Mouse (Mus musculus) adipocyte (in vitro differentiated cells): Measurements from ENCODE around the gene Gm16181.
A peak's percentile ranks its signal among the peaks of the same experiment; 100 is the strongest.

Source experiments
- DNase-seq: peaks from one replicate; pipeline ENCODE4 v3.0.0-alpha.2; 2016; ENCODE audit warnings: low spot score

Gene Gm16181

DNA sequence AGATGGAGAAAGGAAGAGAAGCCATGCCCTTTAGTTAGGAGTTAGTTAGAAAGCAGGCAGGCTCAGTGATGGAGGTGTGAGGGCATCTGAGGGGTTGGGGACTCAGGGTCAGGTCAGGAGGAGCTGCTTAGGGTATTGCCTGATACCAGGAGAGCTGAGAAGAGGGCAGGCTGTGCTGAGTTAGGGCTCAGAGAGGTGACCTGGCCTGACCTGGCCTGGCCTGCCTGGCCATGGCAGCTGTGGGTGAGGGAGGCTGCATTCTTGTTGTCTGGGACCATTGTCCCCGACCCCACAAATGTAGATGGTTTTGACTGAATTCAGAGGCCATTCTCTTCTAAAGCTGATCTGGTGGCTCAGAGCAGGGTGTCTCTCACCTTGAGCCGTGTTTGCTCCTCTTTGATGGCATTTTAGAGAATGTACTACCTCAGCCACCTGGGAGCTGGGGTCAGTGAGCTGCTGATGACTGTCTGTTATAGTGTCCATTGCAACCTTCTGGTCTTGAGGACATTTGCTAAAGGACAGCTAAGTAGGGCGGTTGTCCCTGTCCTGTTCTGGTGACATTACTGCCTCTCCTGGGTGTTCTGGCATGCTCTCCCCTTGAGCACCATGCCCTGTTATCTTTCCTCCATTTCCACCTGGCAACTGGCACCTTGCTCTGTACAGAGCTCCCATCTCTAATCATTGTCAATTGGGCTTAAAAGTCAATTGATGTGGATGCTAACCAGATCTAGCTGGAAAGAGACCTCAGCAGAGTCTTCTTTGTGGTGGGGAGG is 29.9 kb downstream of the Gm16181 start:
- DNase-seq: no peak

GRCm38 (mm10) chr17:35251162-35251719 is 30.6 kb downstream of the Gm16181 start:
- DNase-seq: no peak

- DNase-seq: no peak
Observed at GRCm38 (mm10) chr17:35251981-35252380, 31.3 kb downstream of the Gm16181 start.

GRCm38 (mm10) chr17:35252619-35253292 is 32.1 kb downstream of the Gm16181 start:
- no peak for DNase-seq

- DNase-seq: no peak
Observed at GRCm38 (mm10) chr17:35253293-35254093, 32.9 kb downstream of the Gm16181 start.

DNA sequence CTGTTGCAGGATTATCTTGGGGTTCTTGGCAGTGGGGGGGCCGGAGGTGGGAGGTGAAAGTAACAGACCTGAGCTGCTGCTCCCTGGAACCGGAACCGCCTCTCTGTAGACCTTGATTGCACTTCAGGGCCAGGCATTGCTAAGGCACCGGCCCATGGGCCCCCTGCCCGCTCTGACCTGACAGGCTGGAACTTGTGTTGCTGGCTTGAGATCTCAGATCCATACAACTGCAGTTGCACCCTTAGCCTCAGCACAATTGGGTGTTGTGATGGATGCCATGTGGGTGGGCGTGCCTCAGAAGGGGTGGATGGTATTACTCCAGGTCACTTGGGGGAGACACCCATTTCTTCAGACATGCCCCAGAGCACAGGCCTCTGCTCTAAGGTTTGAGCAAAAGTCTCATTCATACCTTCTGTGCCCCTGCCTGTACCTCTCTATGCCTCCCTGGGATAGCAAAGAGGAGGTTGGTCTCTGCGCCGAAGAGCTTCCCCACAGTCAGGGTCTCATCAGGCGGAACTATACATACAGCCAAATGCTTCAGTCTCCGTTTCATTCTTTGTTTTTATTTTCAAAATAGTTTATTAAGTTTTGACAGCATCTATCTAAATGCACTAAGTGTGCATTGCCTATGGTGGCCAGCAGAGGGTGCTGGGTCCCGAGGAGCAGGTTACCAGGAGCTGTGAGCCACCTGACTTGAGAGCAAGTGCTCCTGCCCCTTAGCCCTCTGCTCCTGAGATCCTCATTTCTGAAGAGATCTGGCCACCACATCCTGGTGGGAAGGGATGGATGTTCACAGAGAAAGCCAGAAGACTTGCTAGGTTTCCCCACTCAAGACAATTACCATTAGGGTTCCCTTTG is 33.8 kb downstream of the Gm16181 start:
- DNase-seq: peak; percentile 61

DNA sequence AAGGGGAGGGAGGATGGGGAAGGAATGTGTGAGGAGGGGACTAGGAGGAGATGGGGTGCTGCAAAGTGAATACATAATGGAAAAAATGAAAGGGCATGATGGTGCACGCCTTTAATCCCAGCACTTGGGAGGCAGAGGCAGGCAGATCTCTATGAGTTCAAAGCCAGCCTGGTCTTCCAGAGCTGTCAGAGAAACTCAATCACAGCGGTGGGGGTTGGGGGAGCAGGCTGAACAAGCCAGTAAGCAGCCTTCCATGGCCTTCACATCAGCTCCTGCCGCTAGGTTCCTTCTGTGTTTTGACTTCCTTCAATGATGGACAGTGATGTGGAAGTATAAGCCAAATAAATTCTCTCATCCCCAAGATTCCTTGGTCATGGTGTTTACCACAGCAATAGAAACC is 34.7 kb downstream of the Gm16181 start:
- DNase-seq: no peak

GRCm38 (mm10) chr17:35255704-35256103 is 35.1 kb downstream of the Gm16181 start:
- no peak for DNase-seq

DNA sequence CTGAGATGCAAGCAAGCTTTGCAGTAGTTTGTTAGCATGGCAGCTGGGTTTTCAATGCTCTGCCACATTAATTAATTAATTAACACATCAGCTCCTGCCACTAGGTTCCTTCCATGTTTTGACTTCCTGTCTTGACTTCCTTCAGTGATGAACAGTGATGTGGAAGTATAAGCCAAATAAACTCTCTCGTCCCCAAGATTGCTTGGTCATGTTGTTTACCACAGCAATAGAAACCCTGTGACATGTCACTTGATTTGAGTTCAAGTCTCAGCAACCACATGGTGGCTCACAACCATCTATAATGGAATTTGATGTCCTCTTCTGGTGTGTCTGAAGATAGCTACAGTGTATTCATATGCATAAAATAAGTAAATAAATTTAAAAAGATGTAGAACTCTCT is 36.7 kb downstream of the Gm16181 start:
- DNase-seq: no peak

GRCm38 (mm10) chr17:35257824-35258491 is 37.3 kb downstream of the Gm16181 start:
- DNase-seq: peak; percentile 97

DNA sequence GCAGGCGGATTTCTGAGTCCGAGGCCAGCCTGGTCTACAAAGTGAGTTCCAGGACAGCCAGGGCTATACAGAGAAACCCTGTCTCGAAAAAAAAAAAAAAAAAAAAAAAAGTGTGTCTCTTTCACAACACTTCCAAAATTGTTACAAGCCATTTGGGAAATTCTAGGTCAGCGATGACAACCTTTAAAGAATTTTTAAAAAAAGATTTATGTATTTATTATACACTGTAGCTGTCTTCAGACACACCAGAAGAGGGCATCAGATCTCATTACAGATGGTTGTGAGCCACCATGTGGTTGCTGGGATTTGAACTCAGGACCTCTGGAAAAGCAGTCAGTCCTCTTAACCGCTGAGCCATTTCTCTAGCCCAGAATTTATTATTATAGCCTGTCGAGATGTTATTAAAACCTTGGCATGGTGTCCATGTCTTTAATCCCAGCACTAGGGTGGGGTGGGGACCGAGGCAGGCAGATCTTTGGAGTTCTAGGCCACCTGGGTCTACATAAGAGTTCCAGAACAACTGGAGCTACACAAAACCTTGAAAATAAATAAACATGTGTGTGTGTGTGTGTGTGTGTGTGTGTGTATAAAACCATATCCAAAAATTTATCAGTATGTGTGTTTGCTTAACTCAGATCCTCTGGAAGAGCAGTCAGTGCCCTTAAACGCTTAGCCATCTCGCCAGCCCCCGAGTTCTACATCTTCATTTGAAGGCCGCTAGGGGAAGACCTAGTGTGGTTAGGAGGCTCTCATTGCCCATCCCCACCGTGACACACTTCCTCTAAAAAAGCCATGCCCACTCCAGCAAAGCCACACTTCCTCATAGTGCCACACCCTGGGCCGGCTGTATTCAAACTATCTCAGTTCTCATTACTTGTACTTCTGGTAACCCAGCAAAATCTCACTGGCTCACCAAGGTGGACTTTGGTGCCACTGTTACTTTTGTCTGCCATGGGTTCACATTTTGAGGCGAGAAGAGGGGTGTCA is 38.2 kb downstream of the Gm16181 start:
- no peak for DNase-seq

GRCm38 (mm10) chr17:35259621-35260020 is 39.0 kb downstream of the Gm16181 start:
- DNase-seq: no peak

DNA sequence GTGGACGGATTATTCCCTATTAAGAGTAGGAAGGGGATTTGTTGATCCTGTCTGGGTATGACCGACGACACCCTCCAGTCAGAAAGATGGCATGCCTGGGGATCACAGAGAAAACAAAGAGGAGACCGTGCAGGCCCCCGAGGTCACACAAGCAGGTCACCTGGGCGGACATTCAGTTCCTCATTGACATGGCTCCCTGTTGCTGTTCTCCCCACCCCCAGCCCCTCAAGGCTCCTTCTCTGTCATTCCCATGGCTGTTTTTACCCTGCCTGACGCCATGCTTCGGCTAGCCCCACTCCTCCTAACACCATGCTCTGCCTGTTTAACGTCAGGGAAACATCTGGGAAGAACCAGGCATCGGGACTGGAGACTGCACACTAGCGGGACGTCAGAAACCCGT is 41.0 kb downstream of the Gm16181 start:
- DNase-seq: no peak

DNA sequence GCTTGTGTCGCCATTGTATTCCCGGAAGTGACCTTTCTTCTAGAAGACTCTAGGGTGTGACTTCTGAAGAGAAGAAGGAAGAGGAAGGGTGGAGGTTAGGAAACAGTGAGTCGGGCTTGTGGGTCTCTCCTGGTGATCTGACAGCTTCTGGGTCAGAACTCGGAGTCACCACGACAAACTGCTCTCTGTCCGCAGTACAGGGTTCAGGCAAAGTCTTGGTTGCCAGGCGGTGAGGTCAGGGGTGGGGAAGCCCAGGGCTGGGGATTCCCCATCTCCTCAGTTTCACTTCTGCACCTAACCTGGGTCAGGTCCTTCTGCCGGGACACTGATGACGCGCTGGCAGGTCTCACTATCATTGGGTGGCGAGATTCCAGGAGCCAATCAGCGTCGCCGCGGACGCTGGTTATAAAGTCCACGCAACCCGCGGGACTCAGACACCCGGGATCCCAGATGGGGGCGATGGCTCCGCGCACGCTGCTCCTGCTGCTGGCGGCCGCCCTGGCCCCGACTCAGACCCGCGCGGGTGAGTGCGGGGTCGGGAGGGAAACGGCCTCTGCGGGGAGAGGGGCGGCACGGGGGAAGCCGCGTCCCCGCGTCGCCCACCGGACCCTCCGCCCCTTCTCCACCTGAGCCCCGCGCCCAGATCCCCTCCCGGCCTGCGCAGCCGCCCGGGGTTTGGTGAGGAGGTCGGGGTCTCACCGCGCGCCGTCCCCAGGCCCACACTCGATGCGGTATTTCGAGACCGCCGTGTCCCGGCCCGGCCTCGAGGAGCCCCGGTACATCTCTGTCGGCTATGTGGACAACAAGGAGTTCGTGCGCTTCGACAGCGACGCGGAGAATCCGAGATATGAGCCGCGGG is 42.3 kb downstream of the Gm16181 start, which contains the start of gene H2-D1:
TSS of gene H2-D1 (plus strand) at position 67 of the 859 bp plus-strand sequence.
- peak; percentile 97 for DNase-seq

- DNase-seq: no peak
Observed at GRCm38 (mm10) chr17:35263523-35263883, 42.9 kb downstream of the Gm16181 start.

- DNase-seq: no peak
Observed at GRCm38 (mm10) chr17:35267399-35268086, 46.9 kb downstream of the Gm16181 start.

DNA sequence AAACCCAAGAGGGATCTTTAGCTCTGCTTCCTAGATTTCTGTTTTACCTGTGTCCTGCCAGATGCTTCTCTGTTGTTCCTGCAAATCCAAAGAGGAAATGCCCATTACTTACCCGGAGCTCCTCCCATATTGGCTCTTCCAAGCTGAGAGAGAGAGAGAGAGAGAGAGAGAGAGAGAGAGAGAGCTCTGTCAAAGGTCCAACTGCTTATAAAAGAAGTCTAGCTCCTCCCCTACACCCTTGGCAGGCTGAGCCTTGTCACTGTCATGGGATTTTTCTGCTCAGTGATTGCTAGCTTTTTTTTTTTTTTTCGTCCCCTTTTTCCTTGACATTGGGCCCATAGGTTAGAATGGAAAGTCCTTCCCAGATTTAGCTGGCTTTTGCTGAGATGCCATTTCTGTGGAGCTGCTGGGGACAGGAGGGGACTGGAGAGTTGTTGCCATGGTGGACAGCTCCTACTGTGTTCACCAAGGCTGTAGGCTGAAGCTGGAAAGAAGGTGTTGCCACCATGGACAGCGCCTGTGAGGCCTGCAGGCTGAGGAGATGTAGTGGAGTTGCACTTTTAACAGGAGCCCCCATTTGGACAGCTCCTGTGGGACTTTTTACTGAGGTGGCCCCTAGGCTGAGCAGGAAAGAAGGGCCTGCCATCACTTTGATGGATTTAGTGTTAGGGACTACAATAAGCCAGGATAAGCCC is 49.2 kb downstream of the Gm16181 start:
- DNase-seq: peak; percentile 71
